Mouse (Mus musculus) left cerebral cortex, postnatal 36 days (tissue): Measurements from ENCODE around the gene Cntnap5c. TPM values are rescaled to one million over a fixed set of nuclear protein-coding genes. Genes with fewer than 3 reads are reported as not detected.
"Not testable (repeated sequence)": the region's sequence is repeated elsewhere in the genome, so short reads cannot be mapped to it uniquely, and the experiment has no call there.

Source experiments
- DNase-seq, 2 experiments: peaks; one replicate each; pipeline ENCODE4 v3.0.0; 2021 to 2022; ENCODE audit warnings: low spot score in 2 of 2, mixed read lengths in 1 of 2
- intact Hi-C: fragments of 180-260 bp; cut with DNase I; formaldehyde crosslinking; loops from one replicate; pipeline ENCODE4 v1.15.1; 2025
- total RNA-seq, 2 experiments: library from RNA; stranded (reverse); gene quantifications; 2 replicates each; pipeline ENCODE4 v1.2.3; 2021

The Cntnap5c gene
- 1 to 10 TPM; 5.4 to 8.4 TPM for total RNA-seq

DNA sequence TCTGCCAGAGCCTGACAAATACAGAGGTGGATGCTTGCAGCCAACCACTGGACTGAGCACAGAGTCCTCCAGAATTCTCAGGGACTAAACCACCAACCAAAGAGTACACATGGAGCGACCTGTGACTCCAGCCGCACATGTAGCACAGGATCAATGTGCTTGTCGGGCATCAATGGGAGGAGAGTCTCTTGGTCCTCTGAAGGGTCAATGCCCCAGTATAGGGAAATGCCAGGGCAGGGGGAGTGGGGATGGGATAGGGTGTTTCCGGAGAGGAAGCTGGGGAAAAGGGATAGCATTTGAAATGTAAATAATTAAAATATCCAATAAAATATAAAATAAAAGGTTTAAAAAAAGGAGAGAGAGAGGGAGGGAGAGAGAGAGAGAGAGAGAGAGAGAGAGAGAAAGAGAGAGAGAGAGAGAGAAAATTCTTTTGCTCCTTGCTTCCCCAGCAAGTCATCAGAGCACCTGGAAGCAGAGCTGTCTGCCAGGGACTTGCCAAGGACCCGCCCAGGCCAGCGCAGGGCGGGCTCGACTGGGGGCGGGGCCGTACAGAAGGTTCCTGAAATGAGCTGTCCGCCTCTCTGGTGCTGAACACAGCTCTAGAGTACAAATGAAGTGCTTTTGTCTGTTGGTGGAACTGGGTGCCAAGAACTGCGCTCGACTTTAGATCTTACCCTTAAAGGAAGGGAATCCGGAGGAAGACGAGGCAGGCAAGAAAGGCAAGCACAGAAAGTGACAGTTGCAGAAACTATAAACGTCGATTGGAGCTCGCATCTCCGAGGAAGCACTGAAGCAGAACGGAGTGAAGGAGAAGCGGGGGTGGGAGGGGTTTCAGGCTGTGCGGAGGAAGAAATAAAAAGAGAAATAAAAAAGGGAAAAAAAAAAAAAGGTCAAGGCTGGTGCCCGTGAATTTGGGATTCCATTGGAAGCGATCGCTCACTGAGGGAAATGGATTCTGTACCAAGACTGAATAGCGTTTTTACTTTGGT, at the start of gene Cntnap5c:
Cntnap5c (plus strand) TSS at position 949 of the 989 bp plus-strand sequence.
- intact Hi-C loops, result no loop called here

DNA sequence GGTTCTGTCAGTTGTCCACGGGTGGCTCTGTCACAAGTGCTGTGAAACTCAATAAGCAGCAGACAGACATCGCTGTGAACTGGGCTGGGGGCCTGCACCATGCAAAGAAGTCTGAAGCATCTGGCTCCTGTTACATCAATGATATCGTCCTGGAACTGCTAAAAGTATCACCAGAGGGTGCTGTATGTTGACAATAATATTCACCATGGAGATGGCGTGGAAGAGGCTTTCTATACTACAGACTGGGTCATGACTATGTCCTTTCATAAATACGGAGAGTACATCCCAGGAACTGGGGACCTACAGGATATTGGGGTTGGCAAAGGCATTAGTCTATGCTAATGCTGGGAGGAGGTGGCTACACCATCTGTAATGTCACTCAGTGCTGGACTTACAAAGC, 27.3 kb upstream of the Cntnap5c start, which contains the start of gene Gm21834:
Gm21834 (minus strand) TSS at position 101 of the 400 bp plus-strand sequence.
- no peak for DNase-seq
- intact Hi-C loops, result no loop called here

More for the DNA sequence above, at the start of gene Cntnap5c:
- peak; percentile 36 to 55 for DNase-seq

DNA sequence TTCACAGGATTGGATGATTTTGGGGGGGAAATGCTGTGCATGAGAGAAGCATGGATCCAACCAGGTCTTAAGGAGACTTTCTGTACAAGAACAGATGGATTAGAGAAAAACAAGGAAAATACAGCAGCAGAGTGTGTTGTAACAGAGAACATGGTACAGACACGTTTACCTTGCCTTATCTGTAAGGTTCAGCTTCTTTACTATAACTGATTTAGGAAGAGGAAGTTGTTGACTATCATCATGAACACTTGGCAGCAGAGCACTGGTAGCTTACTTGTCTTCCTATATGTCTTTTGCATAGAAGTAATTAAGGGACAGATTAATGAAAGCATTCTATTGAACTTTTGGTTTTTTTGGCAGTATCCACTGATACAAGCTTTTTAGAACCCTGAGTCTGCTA, 11.3 kb upstream of the Cntnap5c start:
- intact Hi-C loops, result no loop called here
- no peak for DNase-seq

DNA sequence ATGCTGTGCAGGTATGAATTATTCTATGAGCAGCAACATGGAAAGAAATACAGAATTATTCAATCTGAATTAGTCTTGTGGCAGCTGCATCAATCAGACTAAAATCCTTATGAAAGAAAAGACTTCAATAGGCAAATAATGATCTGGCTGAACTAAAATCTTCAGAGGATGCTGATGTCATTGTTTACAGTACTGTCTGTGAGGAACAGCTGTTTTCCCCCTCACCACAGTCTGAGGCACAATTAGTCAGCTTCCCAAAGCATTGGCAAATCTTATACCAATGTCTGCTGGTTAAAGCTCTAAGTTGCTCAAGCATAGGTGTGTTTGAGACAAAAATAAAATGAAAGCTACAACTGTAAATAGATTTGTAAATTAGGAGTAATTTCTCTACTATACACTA, 2.1 kb upstream of the Cntnap5c start:
- intact Hi-C loops, result no loop called here
- no peak for DNase-seq

DNA sequence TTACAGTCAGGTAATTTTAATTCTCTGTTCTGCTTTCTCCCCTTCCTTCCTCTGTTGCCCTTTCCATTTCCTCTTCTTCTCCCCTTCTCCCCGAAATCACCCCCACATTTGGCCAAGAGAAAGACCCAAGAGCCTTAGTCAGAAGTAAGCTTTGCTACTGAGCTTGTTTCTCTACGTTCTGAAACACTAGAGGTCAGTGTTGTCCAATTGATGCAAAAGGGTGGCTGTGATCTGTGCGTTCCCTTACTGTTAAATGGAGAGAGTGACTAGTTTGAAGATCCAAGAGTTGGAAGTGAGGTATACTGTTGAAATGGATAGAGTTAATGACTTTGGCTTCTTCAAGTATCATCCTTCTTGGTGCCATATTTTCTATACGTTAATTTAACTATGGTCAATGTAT, 1.5 kb downstream of the Cntnap5c start:
- intact Hi-C loops, result loop anchor here (5.0 to 10.0 kb wide), 3 partner anchors 816 to 1136 kb away; no protein-coding TSS in a partner anchor
- DNase-seq, result no peak

DNA sequence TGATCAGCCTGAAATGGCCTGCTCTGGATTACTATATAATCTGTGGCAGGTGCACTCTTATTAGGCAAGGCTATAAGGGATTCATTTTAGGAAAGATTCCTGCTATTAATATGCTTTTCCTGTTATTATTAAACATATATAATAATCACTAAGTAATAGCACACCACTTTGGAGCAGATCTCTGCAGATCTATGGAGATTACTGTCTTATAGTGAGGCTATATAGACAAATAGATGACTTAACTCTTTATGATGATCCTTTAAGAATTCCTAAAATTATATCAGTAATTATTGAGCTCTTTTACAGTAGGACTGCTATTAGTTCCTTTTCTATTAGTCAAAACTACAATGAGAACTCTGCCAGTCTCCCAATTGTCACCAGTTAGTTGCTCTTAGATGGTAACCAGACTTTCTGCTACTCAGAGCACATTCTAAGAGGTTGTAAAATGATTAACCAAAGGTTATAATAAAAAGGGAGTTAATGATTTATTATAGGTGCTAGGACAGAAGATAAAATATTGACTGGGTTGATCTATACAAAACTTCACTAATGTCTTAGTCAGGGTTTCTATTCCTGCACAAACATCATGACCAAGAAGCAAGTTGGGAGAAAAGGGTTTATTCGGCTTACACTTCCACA, 18.9 kb downstream of the Cntnap5c start:
- no peak for DNase-seq
- intact Hi-C loops, result no loop called here

DNA sequence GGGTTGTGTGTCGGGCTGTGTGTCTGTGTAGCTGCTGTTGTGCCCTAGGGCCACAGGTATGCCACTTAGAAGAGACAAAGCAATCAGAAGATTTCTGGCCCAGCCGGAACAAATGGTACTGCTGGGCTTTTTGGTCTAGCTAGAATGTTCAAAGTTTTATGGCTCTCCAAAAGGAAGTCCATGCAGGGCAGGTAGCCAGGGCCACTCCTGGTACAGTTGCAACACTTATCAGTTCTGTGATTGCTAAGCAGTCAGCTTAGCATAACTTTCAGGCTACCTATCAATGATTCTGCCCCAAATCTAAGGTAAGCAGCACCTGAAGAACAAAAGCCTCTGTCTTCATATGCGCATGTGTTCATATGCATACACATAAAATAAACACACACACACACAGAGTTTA, 26.0 kb downstream of the Cntnap5c start:
- DNase-seq, result no peak
- intact Hi-C loops, result no loop called here

DNA sequence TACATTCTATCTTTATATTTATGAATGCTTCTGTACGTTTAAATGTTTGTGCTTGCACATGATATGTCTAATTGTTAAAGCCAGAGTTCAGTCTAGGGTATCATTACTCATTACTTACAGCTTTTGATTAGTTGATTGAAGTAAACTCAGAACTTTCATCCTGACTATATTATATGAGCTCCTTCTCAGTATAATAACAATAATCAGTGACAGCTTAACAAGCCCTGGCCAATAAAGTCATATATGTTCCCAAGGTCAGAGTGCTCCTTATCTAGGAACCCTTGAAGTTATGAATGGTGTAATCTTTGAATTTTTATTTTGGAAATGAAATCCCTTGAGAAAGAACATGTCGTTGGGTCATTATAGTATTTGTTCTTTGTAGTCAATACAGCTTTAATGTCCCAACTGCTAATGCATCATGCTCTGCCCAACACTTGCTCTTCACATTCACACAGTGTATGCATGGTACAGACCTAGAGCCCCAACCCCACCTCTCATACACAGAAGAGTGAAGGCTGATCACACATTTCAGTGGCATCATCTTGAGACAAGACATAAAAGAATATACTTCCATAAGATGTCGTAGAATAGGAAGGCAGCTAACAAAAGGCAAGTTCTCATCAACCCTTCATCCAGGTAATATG, 27.4 kb downstream of the Cntnap5c start:
- no peak for DNase-seq
- intact Hi-C loops, result no loop called here

DNA sequence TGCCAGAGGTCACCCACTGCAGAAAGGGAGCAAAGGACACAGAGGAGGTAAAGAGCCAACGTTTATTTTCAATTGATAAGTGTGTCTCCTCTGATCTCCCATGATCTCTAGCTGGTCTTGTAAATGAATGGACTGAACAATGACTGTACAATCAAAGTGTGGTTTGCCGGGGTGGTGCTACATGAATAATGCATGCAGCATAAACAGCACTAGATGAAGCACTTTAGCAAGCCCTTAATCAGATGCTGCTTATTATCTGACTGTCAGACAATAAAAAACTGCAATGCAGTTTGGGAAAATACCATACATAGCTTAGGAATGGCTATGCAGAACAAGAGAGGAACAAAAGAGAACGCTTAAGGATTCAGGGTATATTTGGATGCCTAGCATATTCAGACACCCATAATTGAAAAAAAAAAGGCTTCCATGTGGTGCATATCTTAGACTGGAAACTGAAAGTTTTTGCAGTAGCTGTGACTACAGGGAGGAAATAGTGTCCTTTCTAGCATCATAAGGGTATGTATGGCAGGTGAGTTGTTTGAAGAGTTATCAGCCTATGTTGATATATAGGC, 30.1 kb downstream of the Cntnap5c start:
- DNase-seq, result no peak
- intact Hi-C loops, result no loop called here

DNA sequence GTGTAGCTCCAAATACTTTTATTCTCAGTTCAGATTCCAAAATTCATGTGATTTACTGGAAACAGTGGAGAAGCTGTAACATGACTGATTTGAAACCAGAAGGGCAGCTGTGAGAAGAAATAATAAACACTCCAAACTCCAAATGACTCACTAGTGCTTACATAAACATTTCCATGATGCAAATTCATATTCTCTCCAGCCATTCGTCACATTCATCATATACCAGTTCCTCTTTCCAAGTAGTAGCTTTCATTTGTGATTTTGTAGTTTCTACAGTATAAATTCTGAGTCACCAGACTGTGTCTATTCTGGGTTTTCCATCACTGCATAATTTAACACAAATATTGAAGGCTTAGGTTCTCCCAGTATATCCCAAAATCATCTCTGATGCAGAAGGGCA, 31.8 kb downstream of the Cntnap5c start:
- no peak for DNase-seq
- intact Hi-C loops, result no loop called here

DNA sequence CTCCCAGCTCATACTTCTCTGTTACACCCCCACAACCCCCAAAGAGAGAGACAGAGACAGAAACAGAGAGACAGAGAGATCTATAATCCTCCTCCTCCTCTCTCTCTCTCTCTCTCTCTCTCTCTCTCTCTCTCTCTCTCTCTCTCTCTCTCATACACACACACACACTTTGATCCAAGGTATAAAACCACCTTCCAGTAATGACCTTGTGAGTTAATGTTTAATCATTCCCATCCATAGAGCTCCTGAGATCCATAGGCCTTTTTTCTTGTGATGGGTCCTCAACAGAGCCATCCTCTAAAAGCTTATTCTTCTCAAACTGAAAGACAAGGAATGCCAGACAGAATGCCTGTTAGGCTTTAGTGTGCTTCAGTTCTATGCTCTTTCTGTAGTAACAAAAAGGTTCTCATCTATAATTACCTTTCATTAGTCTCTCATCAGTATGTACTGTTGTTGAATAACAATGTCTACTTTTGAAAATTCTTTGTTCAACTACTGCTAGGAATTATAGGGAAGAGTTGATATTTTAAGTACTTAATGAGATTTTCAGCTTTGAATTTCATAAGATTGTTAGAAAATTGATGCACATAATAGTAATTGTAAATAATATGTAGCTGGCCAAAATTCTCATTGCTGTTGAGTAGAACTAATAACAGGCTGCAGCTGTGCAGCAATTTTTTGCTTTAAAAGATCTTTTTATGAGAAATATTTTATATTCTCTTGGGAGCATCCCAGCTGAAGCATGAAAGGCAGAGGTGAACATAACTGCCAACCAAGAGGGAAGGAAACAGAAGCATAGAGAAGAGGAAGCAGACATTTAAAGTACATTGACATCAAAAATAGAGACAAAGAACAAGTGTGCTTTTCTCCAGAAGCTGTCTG, 68.0 kb downstream of the Cntnap5c start:
- intact Hi-C loops, result no loop called here
- DNase-seq, result no peak

DNA sequence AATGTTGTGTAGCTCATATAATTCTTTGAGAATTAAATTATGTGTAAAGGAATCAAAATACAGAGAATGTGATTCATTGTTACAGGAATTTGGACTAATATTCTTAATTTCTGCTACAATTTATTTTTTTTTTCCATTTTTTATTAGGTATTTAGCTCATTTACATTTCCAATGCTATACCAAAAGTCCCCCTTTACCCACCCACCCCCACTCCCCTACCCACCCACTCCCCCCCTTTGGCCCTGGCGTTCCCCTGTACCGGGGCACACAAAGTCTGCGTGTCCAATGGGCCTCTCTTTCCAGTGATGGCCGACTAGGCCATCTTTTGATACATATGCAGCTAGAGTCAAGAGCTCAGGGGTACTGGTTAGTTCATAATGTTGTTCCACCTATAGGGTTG, 86.4 kb downstream of the Cntnap5c start:
- DNase-seq, intact Hi-C loops: not testable (repeated sequence)

DNA sequence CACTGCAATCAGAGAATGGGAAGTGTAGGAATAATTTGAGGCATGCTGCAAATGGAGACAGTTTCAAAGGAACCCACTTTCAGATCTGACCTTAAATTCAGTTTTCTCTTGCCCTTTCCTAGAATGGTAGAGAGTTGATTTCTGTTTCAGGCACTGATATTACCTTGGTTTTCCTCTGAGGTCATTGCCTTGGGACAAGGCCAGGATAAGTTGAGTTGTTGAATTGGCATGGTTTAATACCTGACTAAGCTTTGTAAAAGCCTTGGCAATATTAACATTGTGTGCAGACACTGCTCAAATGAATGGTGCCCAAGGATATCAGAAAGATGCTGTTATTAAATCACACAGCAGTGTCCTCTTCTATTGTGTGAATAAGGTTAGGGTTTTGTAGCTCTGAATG, 96.6 kb downstream of the Cntnap5c start:
- intact Hi-C loops, result no loop called here
- DNase-seq, result no peak

DNA sequence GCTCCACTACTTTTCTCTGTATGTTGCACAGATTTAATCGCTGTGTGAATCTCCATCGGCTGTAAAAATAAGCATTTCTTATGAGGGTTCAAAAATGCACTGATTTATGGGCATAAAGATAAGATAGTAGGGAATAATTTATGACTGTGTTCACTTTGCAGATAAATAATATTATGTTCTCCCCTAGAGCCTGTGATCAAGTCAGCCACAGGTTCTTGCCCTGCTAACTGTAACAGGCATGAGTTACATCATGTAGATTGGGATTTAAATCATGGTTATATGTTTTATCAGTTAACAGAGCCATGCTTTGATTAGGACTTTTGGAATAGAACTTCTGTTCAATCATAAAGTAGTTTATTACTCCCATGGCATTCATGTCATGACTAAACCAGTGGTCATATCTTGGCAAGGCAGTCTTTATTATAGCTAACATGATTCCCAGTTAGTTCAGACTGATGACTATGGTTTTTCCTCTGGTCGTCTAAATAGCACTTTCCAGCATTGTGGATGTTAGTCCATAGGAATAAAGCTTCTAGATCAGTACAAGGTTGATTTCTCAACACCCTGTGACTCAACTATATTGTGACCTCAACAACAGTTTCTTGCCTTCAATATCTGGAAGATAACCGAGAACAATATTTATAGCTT, 118.5 kb downstream of the Cntnap5c start:
- DNase-seq, result no peak
- intact Hi-C loops, result no loop called here

DNA sequence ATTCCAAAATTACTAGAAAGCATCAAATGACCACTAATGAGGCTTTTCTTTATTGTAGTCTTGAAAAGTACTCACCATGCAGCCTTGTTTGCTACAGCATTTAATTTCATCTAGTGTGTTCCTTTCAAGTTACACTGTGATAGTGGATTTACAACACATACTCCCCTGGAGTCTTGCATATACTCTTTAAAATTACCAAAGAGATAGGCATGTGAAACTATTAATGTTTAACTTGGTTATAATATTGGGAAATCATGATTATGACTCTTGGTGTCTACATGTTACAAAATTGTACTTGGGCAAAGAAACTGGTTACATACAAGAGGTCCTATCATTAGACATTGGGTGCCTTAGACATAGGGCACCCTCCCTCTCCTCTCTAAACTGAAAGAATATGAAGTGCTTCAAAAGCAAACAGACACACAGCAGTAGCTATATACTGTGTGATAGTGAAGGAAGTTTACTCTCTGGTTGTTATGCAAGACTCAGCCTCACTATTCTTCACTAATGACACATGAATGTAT, 142.5 kb downstream of the Cntnap5c start:
- no peak for DNase-seq
- intact Hi-C loops, result no loop called here

DNA sequence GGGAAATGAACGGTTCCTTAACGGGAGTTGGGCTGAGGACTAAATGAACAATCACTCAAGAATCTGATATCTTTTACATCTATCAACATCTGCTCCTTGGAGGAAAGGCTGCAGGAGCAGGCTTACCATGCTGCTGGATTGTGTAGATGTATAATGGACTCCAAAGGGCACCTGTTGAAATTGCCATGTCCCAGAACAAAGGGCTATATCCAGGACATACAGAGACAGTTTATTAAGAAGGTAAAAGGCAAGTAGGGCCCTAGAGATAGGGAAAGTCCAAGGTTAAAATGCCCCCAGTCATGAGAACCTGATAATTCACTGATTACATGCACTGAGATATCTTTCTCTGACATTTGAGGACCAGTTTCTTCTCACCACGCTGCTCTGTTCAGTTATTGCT, 214.9 kb downstream of the Cntnap5c start:
- intact Hi-C loops, result no loop called here
- no peak for DNase-seq

DNA sequence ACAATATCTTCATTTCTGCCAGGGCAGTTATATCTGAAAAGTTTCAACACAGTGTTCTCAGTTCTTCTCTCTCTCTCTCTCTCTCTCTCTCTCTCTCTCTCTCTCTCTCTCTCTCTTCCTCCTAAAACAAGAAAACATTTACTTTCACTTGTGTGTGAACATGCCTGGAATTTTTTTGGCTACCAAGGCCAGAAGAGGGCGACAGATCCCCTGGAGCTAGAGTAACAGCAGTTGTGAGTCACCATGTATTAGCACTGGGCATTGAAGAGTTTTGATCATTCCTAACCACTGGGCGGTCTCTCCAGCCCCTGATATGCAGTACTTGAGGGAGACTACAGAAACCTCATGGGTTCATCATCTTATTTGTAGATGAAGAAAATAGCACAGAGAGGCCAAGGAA, 219.1 kb downstream of the Cntnap5c start:
- peak in 1 of 2 experiments; percentile 3 for DNase-seq
- intact Hi-C loops, result no loop called here

DNA sequence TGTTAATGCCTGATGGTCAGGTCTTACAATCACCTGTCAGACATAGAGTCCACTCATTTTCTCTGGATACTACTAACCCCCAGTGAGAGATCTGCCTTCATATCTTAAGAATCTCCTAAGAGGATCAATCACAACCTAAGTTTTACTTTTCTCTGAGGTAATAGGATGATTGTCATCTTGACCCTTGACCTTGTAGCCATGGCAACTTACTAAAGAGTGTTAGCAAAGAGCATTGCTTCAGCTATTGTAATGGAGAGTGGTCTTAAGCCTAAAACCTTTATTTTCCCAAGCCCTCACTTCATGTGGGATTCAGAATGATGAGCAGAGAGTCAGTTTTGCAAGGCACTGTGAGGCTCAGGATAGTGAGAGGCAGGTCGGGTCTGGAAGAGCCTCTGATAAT, 227.1 kb downstream of the Cntnap5c start:
- DNase-seq, result no peak
- intact Hi-C loops, result no loop called here
